Mouse (Mus musculus): ENCODE results near the gene Ccdc159. TPM values are rescaled to one million over a fixed set of nuclear protein-coding genes. Genes with fewer than 3 reads are reported as not detected.

The Ccdc159 gene
- polyA plus RNA-seq, 1 experiment from 2014 or later = 4.6 TPM

Other genes with a start within 250 kb of the Ccdc159 start
- 62.2 and 69.3 TPM in 2 replicates for gene Ldlr, start 204.0 kb upstream of the Ccdc159 start, polyA plus RNA-seq (2015; fragmentation: Nextera tagmentation; extraction: Ambion mirVana)
- 83.7 and 87.5 TPM in 2 replicates for gene Spc24, start 167.2 kb upstream of the Ccdc159 start, polyA plus RNA-seq (2015; fragmentation: Nextera tagmentation; extraction: Ambion mirVana)
- gene Kank2, start 128.7 kb upstream of the Ccdc159 start, polyA plus RNA-seq (2015; fragmentation: Nextera tagmentation; extraction: Ambion mirVana) = 11.2 and 11.6 TPM in 2 replicates
- gene Angptl8, start 92.0 kb upstream of the Ccdc159 start, polyA plus RNA-seq (2015; fragmentation: Nextera tagmentation; extraction: Ambion mirVana) = 6.4 TPM in 2 replicates
- gene Dock6, start 74.8 kb upstream of the Ccdc159 start, polyA plus RNA-seq (2015; fragmentation: Nextera tagmentation; extraction: Ambion mirVana) = 39.4 and 41.6 TPM in 2 replicates
- 106 and 130 TPM in 2 replicates for gene Rab3d, start 9.3 kb upstream of the Ccdc159 start, polyA plus RNA-seq (2015; fragmentation: Nextera tagmentation; extraction: Ambion mirVana)
- 74.5 and 81.2 TPM in 2 replicates for gene Tmem205, start 85 bp downstream of the Ccdc159 start, polyA plus RNA-seq (2015; fragmentation: Nextera tagmentation; extraction: Ambion mirVana)
- 6.9 and 7.1 TPM in 2 replicates for gene Plppr2, start 9.6 kb downstream of the Ccdc159 start, polyA plus RNA-seq (2015; fragmentation: Nextera tagmentation; extraction: Ambion mirVana)
- gene Swsap1, start 28.3 kb downstream of the Ccdc159 start, polyA plus RNA-seq (2015; fragmentation: Nextera tagmentation; extraction: Ambion mirVana) = 5.6 and 6.0 TPM in 2 replicates
- gene Epor, start 36.0 kb downstream of the Ccdc159 start, polyA plus RNA-seq (2015; fragmentation: Nextera tagmentation; extraction: Ambion mirVana) = 10.4 and 11.8 TPM in 2 replicates
- 6.1 and 6.2 TPM in 2 replicates for gene Rgl3, start 62.0 kb downstream of the Ccdc159 start, polyA plus RNA-seq (2015; fragmentation: Nextera tagmentation; extraction: Ambion mirVana)
- gene Ccdc151, start 75.2 kb downstream of the Ccdc159 start, polyA plus RNA-seq (2015; fragmentation: Nextera tagmentation; extraction: Ambion mirVana) = 0.53 and 0.59 TPM in 2 replicates
- gene Prkcsh, start 75.3 kb downstream of the Ccdc159 start, polyA plus RNA-seq (2015; fragmentation: Nextera tagmentation; extraction: Ambion mirVana) = 102 TPM in 2 replicates
- 1.9 and 2.1 TPM in 2 replicates for gene Elavl3, start 124.6 kb downstream of the Ccdc159 start, polyA plus RNA-seq (2015; fragmentation: Nextera tagmentation; extraction: Ambion mirVana)
- gene Gm49318, start 143.8 kb downstream of the Ccdc159 start, polyA plus RNA-seq (2015; fragmentation: Nextera tagmentation; extraction: Ambion mirVana) = not detected in 2 replicates
- 11.2 and 11.7 TPM in 2 replicates for gene Zfp653, start 143.9 kb downstream of the Ccdc159 start, polyA plus RNA-seq (2015; fragmentation: Nextera tagmentation; extraction: Ambion mirVana)
- gene Ecsit, start 158.0 kb downstream of the Ccdc159 start, polyA plus RNA-seq (2015; fragmentation: Nextera tagmentation; extraction: Ambion mirVana) = 43.5 and 43.9 TPM in 2 replicates
- gene Cnn1, start 171.7 kb downstream of the Ccdc159 start, polyA plus RNA-seq (2015; fragmentation: Nextera tagmentation; extraction: Ambion mirVana) = 505 and 582 TPM in 2 replicates
- 152 and 158 TPM in 2 replicates for gene Elof1, start 189.7 kb downstream of the Ccdc159 start, polyA plus RNA-seq (2015; fragmentation: Nextera tagmentation; extraction: Ambion mirVana)
- gene Acp5, start 208.2 kb downstream of the Ccdc159 start, polyA plus RNA-seq (2015; fragmentation: Nextera tagmentation; extraction: Ambion mirVana) = 42.2 and 45.3 TPM in 2 replicates
- 90.4 and 93.4 TPM in 2 replicates for gene Pigyl, start 229.4 kb downstream of the Ccdc159 start, polyA plus RNA-seq (2015; fragmentation: Nextera tagmentation; extraction: Ambion mirVana)

Measured in stomach, embryonic 16.5 days (tissue).